Mouse (Mus musculus): ENCODE measurements at regions not wholly inside any gene's neighbourhood (a gene's known extent, or its start where the extent isn't known, plus 50 kb on each side); places are given as distances from the start of the nearest gene placed in this dataset.

GRCm38 (mm10) chr7:113621316-113621715, 107.7 kb downstream of the Far1 start:
- Histone ChIP-seq H3K27me3 (replicated peaks) (no peaks in the 10 kb centered on the region), H3K36me3 (replicated peaks in 1 of 2; ENCODE audit: control insufficient read depth in 1 of 2, insufficient read depth in 1 of 2, low read length in 1 of 2) (no peaks in the 10 kb centered on the region), H3K9me3 (replicated peaks; ENCODE audit: low read length) (no peaks in the 10 kb centered on the region), H3K4me1 (ENCODE audit: control insufficient read depth in 1 of 2, insufficient read depth in 2 of 2) (no peaks in the 10 kb centered on the region), H3K4me2 (ENCODE audit: insufficient read depth, low read depth, poor library complexity, severe bottlenecking) (no peak overlapping the region), H3K79me2 (replicated peaks; ENCODE audit: control insufficient read depth, extremely low read depth, insufficient read depth, poor library complexity, severe bottlenecking) (no peaks in the 10 kb centered on the region), H3K4me3 (replicated peaks in 1 of 3; ENCODE audit: low read depth in 2 of 3, low read length in 2 of 3, poor library complexity in 1 of 3) (no peak overlapping the region), H3K27ac (ENCODE audit: insufficient read depth, low read depth) (no peak overlapping the region), H3K9ac (ENCODE audit: insufficient read depth, low read depth) (no peak overlapping the region)
- no peak for DNase-seq (ENCODE audit: extremely low read depth)
- in situ Hi-C loops (cut with MboI; ENCODE audit: low pct_ligation_motif_present, low pct_unique_long_range_greater_than_20kb, low sequenced_read_pairs) = loop anchor here (25.0 kb wide), 1 partner anchor 91 kb away; no protein-coding TSS in a partner anchor
- dilution Hi-C loops (cut with MboI; ENCODE audit: extremely low pct_ligation_motif_present, extremely low pct_unique_long_range_greater_than_20kb, low sequenced_read_pairs) = no loop called here
- TF ChIP-seq MXI1 (IDR thresholded peaks at IDR 0.05; ENCODE audit: low read depth, low read length) (no peak), JUN (IDR thresholded peaks at IDR 0.05; ENCODE audit: insufficient read depth, low read depth, low read length) (no peak), HCFC1 (IDR thresholded peaks at IDR 0.05; ENCODE audit: low read depth, low read length) (no peak), KAT2A (IDR thresholded peaks at IDR 0.05; ENCODE audit: insufficient replicate concordance, low read length) (no peak), BHLHE40 (IDR thresholded peaks at IDR 0.05; ENCODE audit: low read depth, low read length) (no peak), POLR2AphosphoS2 (IDR thresholded peaks at IDR 0.05; ENCODE audit: low read depth, low read length) (no peak), PAX5 (IDR thresholded peaks at IDR 0.05; ENCODE audit: low read length) (no peak), ETS1 (conservative IDR thresholded peaks at IDR 0.05; ENCODE audit: low read depth, low read length) (no peak), TBP (conservative IDR thresholded peaks at IDR 0.05; ENCODE audit: low read depth, low read length) (no peak), ZNF384 (IDR thresholded peaks at IDR 0.05; ENCODE audit: low read depth, low read length) (no peak), MAX (IDR thresholded peaks at IDR 0.05; ENCODE audit: low read length) (no peak)

DNA sequence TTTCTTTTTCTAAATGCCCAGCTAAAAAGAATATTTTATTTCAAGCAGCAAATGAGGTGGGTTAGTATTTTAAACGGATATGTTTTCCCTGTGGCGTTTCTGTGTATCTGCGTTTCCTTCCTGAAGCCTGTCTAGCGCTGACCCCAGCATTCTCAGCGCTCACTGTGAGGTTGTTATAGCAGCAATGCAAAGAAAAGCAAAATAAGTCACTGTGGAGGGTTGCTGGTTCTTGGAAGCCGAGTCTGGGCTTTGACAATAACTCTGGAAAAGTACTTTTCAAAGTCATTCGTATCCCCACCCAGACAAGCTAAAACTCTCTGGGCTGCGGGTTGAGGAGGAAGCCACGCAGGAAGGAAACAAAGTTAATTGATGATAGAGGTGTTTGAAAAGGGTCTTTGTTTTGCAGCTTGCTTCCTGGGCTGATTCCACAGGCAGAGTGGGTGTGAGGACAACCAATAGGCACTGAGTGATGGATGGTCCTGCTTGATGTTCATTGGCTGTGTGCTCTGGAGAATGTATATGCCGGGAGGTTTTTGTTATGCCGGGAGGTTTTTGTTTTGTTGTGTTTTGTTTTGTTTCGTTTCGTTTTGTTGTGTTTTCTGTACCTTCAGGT, 108.4 kb downstream of the Far1 start:
- in situ Hi-C loops (cut with MboI; ENCODE audit: low pct_ligation_motif_present, low pct_unique_long_range_greater_than_20kb, low sequenced_read_pairs) = loop anchor here (25.0 kb wide), 1 partner anchor 90 kb away; no protein-coding TSS in a partner anchor
- Histone ChIP-seq H3K79me2 (replicated peaks; ENCODE audit: control insufficient read depth, extremely low read depth, insufficient read depth, poor library complexity, severe bottlenecking) (no peaks in the 10 kb centered on the region), H3K4me1 (ENCODE audit: control insufficient read depth in 1 of 2, insufficient read depth in 2 of 2) (no peaks in the 10 kb centered on the region), H3K27me3 (replicated peaks) (no peaks in the 10 kb centered on the region), H3K27ac (ENCODE audit: insufficient read depth, low read depth) (no peak overlapping the region), H3K9me3 (replicated peaks; ENCODE audit: low read length) (no peaks in the 10 kb centered on the region), H3K36me3 (replicated peaks in 1 of 2; ENCODE audit: control insufficient read depth in 1 of 2, insufficient read depth in 1 of 2, low read length in 1 of 2) (no peaks in the 10 kb centered on the region), H3K4me2 (ENCODE audit: insufficient read depth, low read depth, poor library complexity, severe bottlenecking) (no peak overlapping the region), H3K9ac (ENCODE audit: insufficient read depth, low read depth) (no peak overlapping the region), H3K4me3 (replicated peaks in 1 of 3; ENCODE audit: low read depth in 2 of 3, low read length in 2 of 3, poor library complexity in 1 of 3) (no peak overlapping the region)
- no peak for DNase-seq (ENCODE audit: extremely low read depth)
- dilution Hi-C loops (cut with MboI; ENCODE audit: extremely low pct_ligation_motif_present, extremely low pct_unique_long_range_greater_than_20kb, low sequenced_read_pairs) = no loop called here
- TF ChIP-seq POLR2AphosphoS2 (IDR thresholded peaks at IDR 0.05; ENCODE audit: low read depth, low read length) = no peak
- TF ChIP-seq UBTF (IDR thresholded peaks at IDR 0.05; ENCODE audit: low read depth, low read length) = no peak
- no peak for TF ChIP-seq MXI1 (IDR thresholded peaks at IDR 0.05; ENCODE audit: low read depth, low read length)
- TF ChIP-seq MAFK (IDR thresholded peaks at IDR 0.05; ENCODE audit: insufficient replicate concordance, low read length) = no peak
- TF ChIP-seq ZNF384 (IDR thresholded peaks at IDR 0.05; ENCODE audit: low read depth, low read length) = no peak
- no peak for TF ChIP-seq RCOR1 (conservative IDR thresholded peaks at IDR 0.05; ENCODE audit: low read depth, low read length)
- TF ChIP-seq POLR2A (IDR thresholded peaks at IDR 0.05; ENCODE audit: low read depth, low read length) = no peak
- TF ChIP-seq USF1 (IDR thresholded peaks at IDR 0.05; ENCODE audit: low read depth, low read length) = no peak
- TF ChIP-seq NRF1 (IDR thresholded peaks at IDR 0.05; ENCODE audit: low read depth, low read length) = no peak
- no peak for TF ChIP-seq SIN3A (IDR thresholded peaks at IDR 0.05; ENCODE audit: low read length)
- no peak for TF ChIP-seq ZMIZ1 (IDR thresholded peaks at IDR 0.05; ENCODE audit: low read depth, low read length)
- TF ChIP-seq ZC3H11A (IDR thresholded peaks at IDR 0.05; ENCODE audit: low read depth, low read length) = no peak
- no peak for TF ChIP-seq E2F4 (IDR thresholded peaks at IDR 0.05; ENCODE audit: insufficient replicate concordance, low read depth, low read length)
- no peak for TF ChIP-seq ZKSCAN1 (IDR thresholded peaks at IDR 0.05; ENCODE audit: borderline replicate concordance, low read depth, low read length)
- no peak for TF ChIP-seq ELF1 (IDR thresholded peaks at IDR 0.05; ENCODE audit: low read depth, low read length)

Data from CH12.LX (cell line).